In genomic region chr3:89419571-89419970, GRCm38 (mm10) we compare ENCODE assay signal across 8 mouse cellular contexts. TPM values are rescaled to one million over a fixed set of nuclear protein-coding genes. Genes with fewer than 3 reads are reported as not detected.
DNase-seq lines count a peak whose midpoint lies in the region; ATAC-seq and TF ChIP-seq lines count a peak whose summit lies in the region.

No protein-coding gene starts in this region.

- H3K4me1 ChIP-seq in E14TG2a.4 (replicated peaks; ENCODE audit: low read depth, low read length) = peaks cover 62% of the 10 kb centered on the region
- peaks cover 41% of the 10 kb centered on the region for H3K4me1 ChIP-seq in intestine, embryonic 14.5 days (replicated peaks; ENCODE audit: control insufficient read depth, insufficient read depth, low read length)
- H3K4me1 ChIP-seq in liver, embryonic 15.5 days (replicated peaks) = peaks cover 70% of the 10 kb centered on the region
- peaks cover 50% of the 10 kb centered on the region for H3K4me1 ChIP-seq in neural tube, embryonic 15.5 days

- peak overlapping the region; percentile 65 for H3K9ac ChIP-seq in intestine, embryonic 14.5 days (ENCODE audit: low read length)
- H3K9ac ChIP-seq in liver, embryonic 15.5 days = peak overlapping the region; percentile 81
- H3K9ac ChIP-seq in neural tube, embryonic 15.5 days (replicated peaks) = peak overlapping the region; percentile 56

- no peak for ATAC-seq in intestine, embryonic 14.5 days (replicated peaks; ENCODE audit: low FRiP score, low TSS enrichment, low read depth)
- no peak for ATAC-seq in liver, embryonic 15.5 days (ENCODE audit: insufficient read depth)
- ATAC-seq in neural tube, embryonic 15.5 days (ENCODE audit: low FRiP score) = no peak

- peak overlapping the region; percentile 98 for H3K27ac ChIP-seq in intestine, embryonic 14.5 days (ENCODE audit: low read depth)
- H3K27ac ChIP-seq in liver, embryonic 15.5 days (replicated peaks) = peak overlapping the region; percentile 98
- H3K27ac ChIP-seq in neural tube, embryonic 15.5 days (replicated peaks) = peak overlapping the region; percentile 89

- peak overlapping the region; percentile 98 for H3K4me2 ChIP-seq in intestine, embryonic 14.5 days (ENCODE audit: low read length)
- peak overlapping the region; percentile 95 for H3K4me2 ChIP-seq in liver, embryonic 15.5 days
- H3K4me2 ChIP-seq in neural tube, embryonic 15.5 days = peak overlapping the region; percentile 90

- no peak for TF ChIP-seq CTCF in E14TG2a.4 (conservative IDR thresholded peaks at IDR 0.05; ENCODE audit: low read length)

- H3K9me3 ChIP-seq in E14TG2a.4 (ENCODE audit: low read length) = no peaks in the 10 kb centered on the region
- no peaks in the 10 kb centered on the region for H3K9me3 ChIP-seq in intestine, embryonic 14.5 days (ENCODE audit: control insufficient read depth, low read length)
- no peaks in the 10 kb centered on the region for H3K9me3 ChIP-seq in liver, embryonic 15.5 days (replicated peaks)
- no peaks in the 10 kb centered on the region for H3K9me3 ChIP-seq in neural tube, embryonic 15.5 days (replicated peaks)

- DNase-seq in adrenal gland, adult 8-10 months = peak; percentile 69
- peak; percentile 29 for DNase-seq in gastrocnemius, postnatal 10 days
- no peak for DNase-seq in intestine, embryonic 14.5 days (ENCODE audit: low spot score)
- no peak for DNase-seq in testis, postnatal 10 days (ENCODE audit: low spot score)
- DNase-seq in layer of hippocampus, adult 11-12 months (ENCODE audit: low spot score) = no peak

- peak overlapping the region; percentile 83 for H3K4me3 ChIP-seq in E14TG2a.4 (replicated peaks; ENCODE audit: low read length)
- peak overlapping the region; percentile 84 for H3K4me3 ChIP-seq in intestine, embryonic 14.5 days (ENCODE audit: low read depth, low read length)
- H3K4me3 ChIP-seq in liver, embryonic 15.5 days (replicated peaks) = peak overlapping the region; percentile 85
- peak overlapping the region; percentile 60 for H3K4me3 ChIP-seq in neural tube, embryonic 15.5 days (replicated peaks)

- no peaks in the 10 kb centered on the region for H3K27me3 ChIP-seq in E14TG2a.4 (ENCODE audit: insufficient read depth, low read length)
- H3K27me3 ChIP-seq in intestine, embryonic 14.5 days (replicated peaks; ENCODE audit: control insufficient read depth, insufficient read depth, low read length) = no peaks in the 10 kb centered on the region
- no peaks in the 10 kb centered on the region for H3K27me3 ChIP-seq in liver, embryonic 15.5 days
- no peaks in the 10 kb centered on the region for H3K27me3 ChIP-seq in neural tube, embryonic 15.5 days (replicated peaks)

- peaks cover 44% of the 10 kb centered on the region for H3K36me3 ChIP-seq in E14TG2a.4 (ENCODE audit: insufficient read depth, low read length)
- peaks cover 27% of the 10 kb centered on the region for H3K36me3 ChIP-seq in intestine, embryonic 14.5 days (ENCODE audit: control insufficient read depth, insufficient read depth, low read length)
- H3K36me3 ChIP-seq in liver, embryonic 15.5 days (replicated peaks) = peaks cover 45% of the 10 kb centered on the region
- H3K36me3 ChIP-seq in neural tube, embryonic 15.5 days = peaks cover 13% of the 10 kb centered on the region

- 2% methylated on average over 9 of the region's 9 CpGs for WGBS in intestine, embryonic 14.5 days
- 7% methylated on average over 9 of the region's 9 CpGs for WGBS in liver, embryonic 15.5 days (ENCODE audit: insufficient replicate concordance)
- WGBS in neural tube, embryonic 15.5 days = 1% methylated on average over 9 of the region's 9 CpGs

RNA-seq across cellular contexts. Expression of gene Shc1, which starts 1.3 kb away (rescaled TPM):
- 100 to 1,000 TPM; 108 to 136 (median 122) TPM for total RNA-seq in adrenal gland, adult 8-10 months (2022)
- 10 to 100 TPM; 50.0 to 57.8 TPM for total RNA-seq in gastrocnemius, postnatal 10 days (2021)
- 65.1 and 71.4 TPM in 2 replicates for polyA plus RNA-seq in intestine, embryonic 14.5 days (2014; fragmentation: Nextera tagmentation; extraction: Ambion mirVana)
- 44.8 and 50.6 TPM in 2 replicates for polyA plus RNA-seq in liver, embryonic 15.5 days (2015; fragmentation: Nextera tagmentation; extraction: Ambion mirVana)
- polyA plus RNA-seq in neural tube, embryonic 15.5 days (2015; fragmentation: Nextera tagmentation; extraction: Ambion mirVana) = 22.0 and 35.3 TPM in 2 replicates

RNA-seq across cellular contexts. Expression of gene Cks1b, which starts 1.4 kb away (rescaled TPM):
- total RNA-seq in adrenal gland, adult 8-10 months (2022) = 10 to 100 TPM; 20.3 to 33.2 (median 27.4) TPM
- total RNA-seq in gastrocnemius, postnatal 10 days (2021) = 10 to 100 TPM; 19.7 to 22.3 TPM
- 510 and 525 TPM in 2 replicates for polyA plus RNA-seq in intestine, embryonic 14.5 days (2014; fragmentation: Nextera tagmentation; extraction: Ambion mirVana)
- 210 and 229 TPM in 2 replicates for polyA plus RNA-seq in liver, embryonic 15.5 days (2015; fragmentation: Nextera tagmentation; extraction: Ambion mirVana)
- 79.3 and 153 TPM in 2 replicates for polyA plus RNA-seq in neural tube, embryonic 15.5 days (2015; fragmentation: Nextera tagmentation; extraction: Ambion mirVana)

RNA-seq across cellular contexts. Expression of gene Flad1, which starts 7.9 kb away (rescaled TPM):
- total RNA-seq in adrenal gland, adult 8-10 months (2022) = 10 to 100 TPM; 25.7 to 39.9 (median 33.0) TPM
- 10 to 100 TPM; 25.8 to 29.5 TPM for total RNA-seq in gastrocnemius, postnatal 10 days (2021)
- 28.3 and 28.7 TPM in 2 replicates for polyA plus RNA-seq in intestine, embryonic 14.5 days (2014; fragmentation: Nextera tagmentation; extraction: Ambion mirVana)
- 14.3 and 16.4 TPM in 2 replicates for polyA plus RNA-seq in liver, embryonic 15.5 days (2015; fragmentation: Nextera tagmentation; extraction: Ambion mirVana)
- 32.7 and 33.1 TPM in 2 replicates for polyA plus RNA-seq in neural tube, embryonic 15.5 days (2015; fragmentation: Nextera tagmentation; extraction: Ambion mirVana)

RNA-seq across cellular contexts. Expression of gene Pygo2, which starts 10.4 kb away (rescaled TPM):
- total RNA-seq in adrenal gland, adult 8-10 months (2022) = 10 to 100 TPM; 42.1 to 45.1 (median 44.3) TPM
- 10 to 100 TPM; 15.9 to 22.2 TPM for total RNA-seq in gastrocnemius, postnatal 10 days (2021)
- polyA plus RNA-seq in intestine, embryonic 14.5 days (2014; fragmentation: Nextera tagmentation; extraction: Ambion mirVana) = 40.8 and 45.5 TPM in 2 replicates
- 10.1 and 10.6 TPM in 2 replicates for polyA plus RNA-seq in liver, embryonic 15.5 days (2015; fragmentation: Nextera tagmentation; extraction: Ambion mirVana)
- 38.8 and 41.1 TPM in 2 replicates for polyA plus RNA-seq in neural tube, embryonic 15.5 days (2015; fragmentation: Nextera tagmentation; extraction: Ambion mirVana)

RNA-seq across cellular contexts. Expression of gene Pbxip1, which starts 16.9 kb away (rescaled TPM):
- total RNA-seq in adrenal gland, adult 8-10 months (2022) = 100 to 1,000 TPM in 2 of 4 experiments, 10 to 100 TPM in 2; 57.0 to 119 (median 81.5) TPM
- total RNA-seq in gastrocnemius, postnatal 10 days (2021) = 100 to 1,000 TPM; 155 to 167 TPM
- polyA plus RNA-seq in intestine, embryonic 14.5 days (2014; fragmentation: Nextera tagmentation; extraction: Ambion mirVana) = 18.8 and 20.3 TPM in 2 replicates
- 7.4 and 8.1 TPM in 2 replicates for polyA plus RNA-seq in liver, embryonic 15.5 days (2015; fragmentation: Nextera tagmentation; extraction: Ambion mirVana)
- 16.1 and 23.2 TPM in 2 replicates for polyA plus RNA-seq in neural tube, embryonic 15.5 days (2015; fragmentation: Nextera tagmentation; extraction: Ambion mirVana)

Comparison
In these comparisons a context has a peak if more than half of its experiments do, and no peak if none do; other contexts are left out.
1. DNase-seq: peak in adrenal gland, adult 8-10 months (single experiment) and gastrocnemius, postnatal 10 days (single experiment); none in intestine, embryonic 14.5 days (single experiment), testis, postnatal 10 days (single experiment) and layer of hippocampus, adult 11-12 months (single experiment).
2. Peak in every context shown above with its lines, with median percentiles within 50 percentile points of each other: H3K4me3 ChIP-seq, H3K27ac ChIP-seq, H3K4me2 ChIP-seq and H3K9ac ChIP-seq.